Mouse (Mus musculus): ENCODE results near the gene Plin5.

The Plin5 gene

GRCm38 (mm10) chr17:56137839-56138613 lies 20.6 kb upstream of the Plin5 start:
- peak overlapping the region; percentile 55 for H3K4me3 ChIP-seq (replicated peaks; ENCODE audit: low read length)
- H3K36me3 ChIP-seq (ENCODE audit: insufficient read depth, low read length) = no peaks in the 10 kb centered on the region
- peaks cover 74% of the 10 kb centered on the region for H3K4me1 ChIP-seq (replicated peaks; ENCODE audit: low read depth, low read length)
- TF ChIP-seq NANOG (IDR thresholded peaks at IDR 0.05; ENCODE audit: borderline replicate concordance, low read length) (no peak), CTCF (conservative IDR thresholded peaks at IDR 0.05; ENCODE audit: low read length) (no peak), POU5F1 (IDR thresholded peaks at IDR 0.05; ENCODE audit: borderline replicate concordance, low read length) (no peak)
- H3K27me3 ChIP-seq (ENCODE audit: insufficient read depth, low read length) = peaks cover 58% of the 10 kb centered on the region
- H3K9me3 ChIP-seq (ENCODE audit: low read length) = no peaks in the 10 kb centered on the region

- Histone ChIP-seq H3K4me3 (replicated peaks; ENCODE audit: low read length) (no peak overlapping the region), H3K27me3 (ENCODE audit: insufficient read depth, low read length) (peaks cover 44% of the 10 kb centered on the region), H3K36me3 (ENCODE audit: insufficient read depth, low read length) (no peaks in the 10 kb centered on the region), H3K4me1 (replicated peaks; ENCODE audit: low read depth, low read length) (peaks cover 74% of the 10 kb centered on the region), H3K9me3 (ENCODE audit: low read length) (no peaks in the 10 kb centered on the region)
- TF ChIP-seq NANOG (IDR thresholded peaks at IDR 0.05; ENCODE audit: borderline replicate concordance, low read length) (no peak), POU5F1 (IDR thresholded peaks at IDR 0.05; ENCODE audit: borderline replicate concordance, low read length) (no peak), CTCF (conservative IDR thresholded peaks at IDR 0.05; ENCODE audit: low read length) (no peak)
Measured at GRCm38 (mm10) chr17:56136558-56136957, 19.2 kb upstream of the Plin5 start.

GRCm38 (mm10) chr17:56134463-56134971 lies 17.1 kb upstream of the Plin5 start:
- peaks cover 79% of the 10 kb centered on the region for H3K4me1 ChIP-seq (replicated peaks; ENCODE audit: low read depth, low read length)
- H3K36me3 ChIP-seq (ENCODE audit: insufficient read depth, low read length) = no peaks in the 10 kb centered on the region
- H3K9me3 ChIP-seq (ENCODE audit: low read length) = no peaks in the 10 kb centered on the region
- H3K27me3 ChIP-seq (ENCODE audit: insufficient read depth, low read length) = peaks cover 30% of the 10 kb centered on the region
- TF ChIP-seq CTCF (conservative IDR thresholded peaks at IDR 0.05; ENCODE audit: low read length) (peak; percentile 55), NANOG (IDR thresholded peaks at IDR 0.05; ENCODE audit: borderline replicate concordance, low read length) (no peak), POU5F1 (IDR thresholded peaks at IDR 0.05; ENCODE audit: borderline replicate concordance, low read length) (no peak)
- peak overlapping the region; percentile 68 for H3K4me3 ChIP-seq (replicated peaks; ENCODE audit: low read length)

GRCm38 (mm10) chr17:56133457-56134363 lies 16.3 kb upstream of the Plin5 start:
- H3K27me3 ChIP-seq (ENCODE audit: insufficient read depth, low read length) = peaks cover 28% of the 10 kb centered on the region
- H3K4me3 ChIP-seq (replicated peaks; ENCODE audit: low read length) = peak overlapping the region; percentile 68
- H3K36me3 ChIP-seq (ENCODE audit: insufficient read depth, low read length) = no peaks in the 10 kb centered on the region
- H3K4me1 ChIP-seq (replicated peaks; ENCODE audit: low read depth, low read length) = peaks cover 71% of the 10 kb centered on the region
- H3K9me3 ChIP-seq (ENCODE audit: low read length) = no peaks in the 10 kb centered on the region
- TF ChIP-seq NANOG (IDR thresholded peaks at IDR 0.05; ENCODE audit: borderline replicate concordance, low read length) (no peak), CTCF (conservative IDR thresholded peaks at IDR 0.05; ENCODE audit: low read length) (0 out of 2 replicates have a peak, but pooled peaks have one; percentile 2), POU5F1 (IDR thresholded peaks at IDR 0.05; ENCODE audit: borderline replicate concordance, low read length) (no peak)

- H3K4me1 ChIP-seq (replicated peaks; ENCODE audit: low read depth, low read length) = peaks cover 60% of the 10 kb centered on the region
- H3K9me3 ChIP-seq (ENCODE audit: low read length) = no peaks in the 10 kb centered on the region
- H3K36me3 ChIP-seq (ENCODE audit: insufficient read depth, low read length) = no peaks in the 10 kb centered on the region
- 0 out of 2 replicates have a peak overlapping the region, but pooled peaks have one; percentile 4 for H3K4me3 ChIP-seq (replicated peaks; ENCODE audit: low read length)
- peaks cover 22% of the 10 kb centered on the region for H3K27me3 ChIP-seq (ENCODE audit: insufficient read depth, low read length)
- TF ChIP-seq POU5F1 (IDR thresholded peaks at IDR 0.05; ENCODE audit: borderline replicate concordance, low read length) = no peak
- TF ChIP-seq NANOG (IDR thresholded peaks at IDR 0.05; ENCODE audit: borderline replicate concordance, low read length) = no peak
- peak; percentile 97 for TF ChIP-seq CTCF (conservative IDR thresholded peaks at IDR 0.05; ENCODE audit: low read length)
Measured at GRCm38 (mm10) chr17:56132661-56133060, 15.3 kb upstream of the Plin5 start.

- no peak overlapping the region for H3K4me3 ChIP-seq (replicated peaks; ENCODE audit: low read length)
- no peaks in the 10 kb centered on the region for H3K9me3 ChIP-seq (ENCODE audit: low read length)
- H3K4me1 ChIP-seq (replicated peaks; ENCODE audit: low read depth, low read length) = peaks cover 53% of the 10 kb centered on the region
- H3K36me3 ChIP-seq (ENCODE audit: insufficient read depth, low read length) = no peaks in the 10 kb centered on the region
- peaks cover 20% of the 10 kb centered on the region for H3K27me3 ChIP-seq (ENCODE audit: insufficient read depth, low read length)
- TF ChIP-seq NANOG (IDR thresholded peaks at IDR 0.05; ENCODE audit: borderline replicate concordance, low read length) = no peak
- TF ChIP-seq POU5F1 (IDR thresholded peaks at IDR 0.05; ENCODE audit: borderline replicate concordance, low read length) = no peak
- TF ChIP-seq CTCF (conservative IDR thresholded peaks at IDR 0.05; ENCODE audit: low read length) = peak; percentile 92
Measured at GRCm38 (mm10) chr17:56131814-56132213, 14.4 kb upstream of the Plin5 start.

GRCm38 (mm10) chr17:56131136-56131535 lies 13.7 kb upstream of the Plin5 start:
- no peaks in the 10 kb centered on the region for H3K9me3 ChIP-seq (ENCODE audit: low read length)
- no peak for TF ChIP-seq CTCF (conservative IDR thresholded peaks at IDR 0.05; ENCODE audit: low read length)
- no peak for TF ChIP-seq NANOG (IDR thresholded peaks at IDR 0.05; ENCODE audit: borderline replicate concordance, low read length)
- TF ChIP-seq POU5F1 (IDR thresholded peaks at IDR 0.05; ENCODE audit: borderline replicate concordance, low read length) = no peak
- peaks cover 56% of the 10 kb centered on the region for H3K4me1 ChIP-seq (replicated peaks; ENCODE audit: low read depth, low read length)
- peaks cover 26% of the 10 kb centered on the region for H3K27me3 ChIP-seq (ENCODE audit: insufficient read depth, low read length)
- peak overlapping the region; percentile 5; the same call in 1 of the 2 replicates for H3K4me3 ChIP-seq (replicated peaks; ENCODE audit: low read length)
- no peaks in the 10 kb centered on the region for H3K36me3 ChIP-seq (ENCODE audit: insufficient read depth, low read length)

GRCm38 (mm10) chr17:56128246-56128645 lies 10.8 kb upstream of the Plin5 start:
- peaks cover 42% of the 10 kb centered on the region for H3K27me3 ChIP-seq (ENCODE audit: insufficient read depth, low read length)
- H3K4me1 ChIP-seq (replicated peaks; ENCODE audit: low read depth, low read length) = peaks cover 46% of the 10 kb centered on the region
- H3K4me3 ChIP-seq (replicated peaks; ENCODE audit: low read length) = no peak overlapping the region
- H3K9me3 ChIP-seq (ENCODE audit: low read length) = no peaks in the 10 kb centered on the region
- TF ChIP-seq CTCF (conservative IDR thresholded peaks at IDR 0.05; ENCODE audit: low read length) = no peak
- no peak for TF ChIP-seq NANOG (IDR thresholded peaks at IDR 0.05; ENCODE audit: borderline replicate concordance, low read length)
- no peak for TF ChIP-seq POU5F1 (IDR thresholded peaks at IDR 0.05; ENCODE audit: borderline replicate concordance, low read length)
- H3K36me3 ChIP-seq (ENCODE audit: insufficient read depth, low read length) = no peaks in the 10 kb centered on the region

Measured in E14TG2a.4 (cell line).